Mouse (Mus musculus): ENCODE data around the gene Psmd3. TPM values are rescaled to one million over a fixed set of nuclear protein-coding genes. Genes with fewer than 3 reads are reported as not detected.
"Not testable (repeated sequence)": the region's sequence is repeated elsewhere in the genome, so short reads cannot be mapped to it uniquely, and the experiment has no call there.

Psmd3 gene
- polyA plus RNA-seq (2012; ENCODE audit: insufficient read depth, low replicate concordance), result 128 and 167 TPM in 2 replicates

DNA sequence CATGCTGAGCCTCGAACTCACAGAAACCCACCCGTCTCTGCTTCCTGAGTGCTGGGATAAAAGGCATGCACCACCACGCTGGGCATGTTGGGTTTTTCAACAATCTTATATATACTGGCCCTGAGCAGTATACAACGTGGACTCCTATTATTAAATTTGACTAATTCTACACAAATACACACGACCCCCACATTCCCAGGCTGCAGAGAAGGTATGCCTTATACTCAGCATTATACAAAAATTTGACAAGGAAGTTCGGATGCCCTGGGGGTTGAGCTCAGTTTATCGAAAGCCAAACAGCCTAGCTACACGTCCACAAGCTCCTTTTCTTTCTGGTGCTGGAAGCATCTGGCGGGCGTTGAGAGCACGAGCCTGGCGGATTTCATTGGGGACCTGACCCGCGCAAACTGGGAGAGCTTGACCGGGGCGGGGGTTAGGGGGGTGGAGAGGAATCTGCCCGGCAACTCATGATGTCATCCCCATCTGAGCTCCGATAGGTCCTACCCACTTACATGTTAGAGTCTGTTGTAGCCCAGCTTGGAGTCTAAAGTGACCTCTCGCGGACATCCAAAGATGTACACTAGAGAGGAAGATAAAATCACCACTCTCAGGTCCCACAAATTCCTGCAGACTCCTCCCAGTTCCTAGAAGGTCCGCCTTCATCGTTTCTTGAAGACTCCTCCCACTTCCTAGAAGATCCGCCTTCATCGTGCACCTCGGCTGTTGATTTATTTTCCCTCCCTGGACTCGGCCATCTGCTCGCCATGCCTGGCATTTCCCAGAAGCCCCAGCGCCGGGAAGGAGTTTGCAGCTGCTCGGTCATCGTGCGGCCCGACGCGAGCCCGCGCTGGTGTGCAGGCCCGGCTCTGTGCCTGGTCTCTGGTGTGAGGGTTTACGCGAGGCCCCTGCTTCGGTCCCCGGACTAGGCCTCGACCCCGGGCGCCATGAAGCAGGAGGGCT, at the start of gene Psmd3:
TSS of gene Psmd3 (plus strand) at position 769 of the 960 bp plus-strand sequence.
- Histone ChIP-seq H3K9me3 (no peaks in the 10 kb centered on the region), H3K4me3 (replicated peaks) (peak within 1 kb of the TSS; percentile 100), H3K36me3 (replicated peaks; ENCODE audit: low read length) (peaks cover 30% of the 10 kb centered on the region), H3K4me1 (peaks cover 45% of the 10 kb centered on the region), H3K27me3 (replicated peaks) (peaks cover 3% of the 10 kb centered on the region)
- no peak for TF ChIP-seq FLI1 (IDR thresholded peaks at IDR 0.05; ENCODE audit: low read length)
- no peak; the same call in 2 of the 3 replicates for TF ChIP-seq GATA1 (IDR thresholded peaks at IDR 0.05; ENCODE audit: borderline replicate concordance, low read length)

DNA sequence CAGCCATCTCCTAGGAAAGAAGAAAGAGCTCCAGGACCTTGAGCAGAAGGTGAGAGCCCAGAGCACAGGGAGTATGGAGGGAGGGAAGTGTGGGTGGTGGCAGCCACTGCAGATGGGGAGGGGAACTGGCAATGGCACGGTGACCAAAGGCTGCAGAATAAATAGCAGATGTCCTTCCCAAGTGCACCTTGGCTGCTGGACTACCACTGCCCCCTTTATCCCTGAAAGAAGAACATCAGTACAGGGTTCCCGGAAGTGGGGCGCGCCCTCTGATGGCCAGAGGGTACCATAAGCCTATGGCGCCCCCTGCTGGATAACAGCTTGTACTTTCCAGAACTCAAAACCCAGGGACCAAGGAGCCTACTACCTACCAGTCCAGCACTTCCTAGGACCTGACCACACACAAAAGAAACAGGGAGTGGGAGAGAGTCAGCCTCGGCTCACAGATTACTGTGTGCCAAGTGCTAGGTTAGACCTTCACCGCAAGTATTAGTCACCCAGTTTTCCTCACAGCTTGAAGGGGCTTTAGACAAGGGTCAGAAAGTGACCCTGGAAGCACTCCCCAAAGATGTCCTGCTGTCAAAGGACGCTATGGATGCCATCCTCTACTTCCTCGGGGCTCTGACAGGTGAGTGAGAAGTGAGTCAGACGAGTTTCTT, 46.9 kb upstream of the Psmd3 start:
- H3K27me3 ChIP-seq (replicated peaks), result peaks cover 28% of the 10 kb centered on the region
- not testable (repeated sequence) for H3K9me3 ChIP-seq; H3K36me3 ChIP-seq (replicated peaks; ENCODE audit: low read length)

DNA sequence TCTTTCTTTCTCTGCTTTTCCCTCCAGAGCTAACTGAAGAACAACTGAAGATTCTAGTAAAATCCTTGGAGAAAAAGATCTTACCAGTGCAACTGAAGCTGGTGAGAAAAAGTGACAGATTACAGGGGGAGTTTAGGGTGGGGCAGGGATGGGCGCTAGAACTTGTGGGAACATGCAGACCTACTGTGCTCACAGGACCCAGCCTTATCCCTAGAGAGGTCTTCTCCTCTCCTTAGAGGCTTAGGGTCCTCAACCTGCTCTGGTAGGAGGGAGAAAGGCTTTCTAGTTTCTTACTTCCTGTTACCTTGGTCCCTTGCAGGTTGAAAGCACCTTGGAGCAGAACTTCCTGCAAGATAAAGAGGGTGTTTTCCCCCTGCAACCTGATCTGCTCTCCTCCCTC, 44.9 kb upstream of the Psmd3 start:
- Histone ChIP-seq H3K9me3 (peaks cover 5% of the 10 kb centered on the region), H3K4me1 (peaks cover 3% of the 10 kb centered on the region; the same call in 1 of the 2 replicates), H3K27me3 (replicated peaks) (peaks cover 30% of the 10 kb centered on the region), H3K36me3 (replicated peaks; ENCODE audit: low read length) (no peaks in the 10 kb centered on the region), H3K4me3 (replicated peaks) (no peak overlapping the region)
- TF ChIP-seq FLI1 (IDR thresholded peaks at IDR 0.05; ENCODE audit: low read length), result no peak
- no peak for TF ChIP-seq GATA1 (IDR thresholded peaks at IDR 0.05; ENCODE audit: borderline replicate concordance, low read length)

More for the DNA sequence above, 46.9 kb upstream of the Psmd3 start:
- not testable (repeated sequence) for H3K4me1 ChIP-seq; H3K4me3 ChIP-seq (replicated peaks)

DNA sequence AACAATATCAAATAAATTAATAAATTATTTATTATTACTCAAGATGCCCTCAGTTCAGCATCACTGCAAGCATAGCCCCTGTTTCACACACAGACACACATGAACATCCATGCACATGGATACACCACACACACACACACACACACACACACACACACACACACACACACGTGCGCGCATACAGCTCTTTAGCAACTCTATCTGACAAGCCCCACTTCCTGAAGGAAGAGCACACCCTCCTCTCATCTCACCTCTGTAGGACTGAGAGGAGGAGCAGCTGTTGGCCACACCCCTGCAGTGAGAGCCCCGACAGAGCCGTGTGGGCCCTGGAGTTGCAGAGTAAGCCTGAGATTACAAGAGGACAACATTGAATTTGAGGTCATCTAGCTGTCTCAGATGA, 42.3 kb upstream of the Psmd3 start:
- Histone ChIP-seq H3K4me1 (peaks cover 3% of the 10 kb centered on the region; the same call in 1 of the 2 replicates), H3K9me3 (peaks cover 9% of the 10 kb centered on the region), H3K27me3 (replicated peaks) (peaks cover 27% of the 10 kb centered on the region), H3K36me3 (replicated peaks; ENCODE audit: low read length) (no peaks in the 10 kb centered on the region), H3K4me3 (replicated peaks) (no peak overlapping the region)
- no peak for TF ChIP-seq FLI1 (IDR thresholded peaks at IDR 0.05; ENCODE audit: low read length)
- no peak for TF ChIP-seq GATA1 (IDR thresholded peaks at IDR 0.05; ENCODE audit: borderline replicate concordance, low read length)

DNA sequence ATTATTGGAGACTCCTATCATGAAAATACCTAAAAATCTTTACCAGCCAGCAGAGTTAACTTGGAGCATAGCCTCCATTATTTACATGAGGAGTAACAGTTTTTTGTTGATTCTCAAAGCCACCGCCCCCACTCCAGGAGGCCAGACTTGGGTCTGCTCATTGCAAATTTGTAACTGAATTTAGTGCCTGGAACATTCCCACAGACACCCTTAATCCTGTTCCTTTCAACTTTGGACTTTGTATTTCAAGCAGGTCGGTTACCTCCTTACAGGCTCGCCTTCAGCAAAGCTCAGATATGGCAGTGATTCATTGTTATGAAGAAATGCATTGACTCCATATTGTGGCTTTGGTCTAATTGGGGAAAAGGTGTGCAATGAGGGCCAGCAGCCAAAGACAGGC, 37.6 kb upstream of the Psmd3 start:
- Histone ChIP-seq H3K4me1 (no peaks in the 10 kb centered on the region), H3K4me3 (replicated peaks) (no peak overlapping the region), H3K36me3 (replicated peaks; ENCODE audit: low read length) (no peaks in the 10 kb centered on the region), H3K27me3 (replicated peaks) (peaks cover 52% of the 10 kb centered on the region), H3K9me3 (0 out of 2 replicates have a peak, but pooled peaks cover 4% of the 10 kb centered on the region)
- no peak for TF ChIP-seq FLI1 (IDR thresholded peaks at IDR 0.05; ENCODE audit: low read length)
- no peak for TF ChIP-seq GATA1 (IDR thresholded peaks at IDR 0.05; ENCODE audit: borderline replicate concordance, low read length)

DNA sequence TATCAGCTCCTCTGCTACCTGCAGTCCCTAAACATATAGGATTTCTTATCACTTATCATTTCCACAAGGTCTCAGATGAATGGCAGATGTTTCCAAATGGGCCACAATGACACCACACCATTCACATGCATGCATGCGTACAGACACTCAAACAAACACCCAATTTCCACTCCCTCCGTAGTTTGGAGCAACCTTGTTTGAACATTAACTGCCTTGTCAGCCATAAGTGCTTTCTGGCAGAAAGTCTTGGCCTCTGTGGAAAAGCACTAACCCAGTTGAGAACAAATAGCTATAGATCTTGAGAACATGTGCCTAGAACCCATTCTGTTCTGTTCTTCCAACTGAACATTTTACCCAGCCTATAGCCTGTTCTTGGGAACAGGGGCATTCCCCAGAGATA, 36.4 kb upstream of the Psmd3 start:
- no peak for TF ChIP-seq GATA1 (IDR thresholded peaks at IDR 0.05; ENCODE audit: borderline replicate concordance, low read length)
- TF ChIP-seq FLI1 (IDR thresholded peaks at IDR 0.05; ENCODE audit: low read length), result no peak

DNA sequence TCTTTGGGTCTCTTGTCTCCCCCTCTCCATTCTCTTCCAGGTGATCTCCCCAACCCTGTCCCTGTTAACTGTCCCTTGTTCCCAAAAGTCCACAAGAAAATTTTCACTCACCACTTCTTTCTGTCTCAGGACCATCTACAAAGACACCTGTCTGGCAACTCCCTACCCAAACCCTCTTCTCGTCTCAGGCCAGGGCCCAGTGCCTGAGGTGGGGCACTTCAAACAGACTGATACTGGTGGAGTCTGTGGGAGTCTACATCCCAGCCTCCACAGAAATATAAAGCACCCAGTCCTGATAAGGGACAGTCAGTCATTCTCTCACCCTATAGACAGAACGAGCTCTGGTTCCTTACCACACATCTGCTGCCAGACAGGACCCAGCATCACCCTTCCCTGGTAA, 35.9 kb upstream of the Psmd3 start, which contains the start of gene Gsdma2:
TSS of gene Gsdma2 (plus strand) at position 301 of the 400 bp plus-strand sequence.
- H3K27me3 ChIP-seq (replicated peaks), result peaks cover 52% of the 10 kb centered on the region
- H3K9me3 ChIP-seq, result 0 out of 2 replicates have a peak, but pooled peaks cover 4% of the 10 kb centered on the region
- no peak within 1 kb of the TSS for H3K4me3 ChIP-seq (replicated peaks)
- no peaks in the 10 kb centered on the region for H3K4me1 ChIP-seq
- no peaks in the 10 kb centered on the region for H3K36me3 ChIP-seq (replicated peaks; ENCODE audit: low read length)
- no peak for TF ChIP-seq GATA1 (IDR thresholded peaks at IDR 0.05; ENCODE audit: borderline replicate concordance, low read length)
- no peak for TF ChIP-seq FLI1 (IDR thresholded peaks at IDR 0.05; ENCODE audit: low read length)

More for the DNA sequence above, 36.4 kb upstream of the Psmd3 start:
- peaks cover 54% of the 10 kb centered on the region for H3K27me3 ChIP-seq (replicated peaks)
- H3K4me1 ChIP-seq, result no peaks in the 10 kb centered on the region
- H3K4me3 ChIP-seq (replicated peaks), result no peak overlapping the region
- H3K9me3 ChIP-seq, result 0 out of 2 replicates have a peak, but pooled peaks cover 4% of the 10 kb centered on the region
- H3K36me3 ChIP-seq (replicated peaks; ENCODE audit: low read length), result no peaks in the 10 kb centered on the region

DNA sequence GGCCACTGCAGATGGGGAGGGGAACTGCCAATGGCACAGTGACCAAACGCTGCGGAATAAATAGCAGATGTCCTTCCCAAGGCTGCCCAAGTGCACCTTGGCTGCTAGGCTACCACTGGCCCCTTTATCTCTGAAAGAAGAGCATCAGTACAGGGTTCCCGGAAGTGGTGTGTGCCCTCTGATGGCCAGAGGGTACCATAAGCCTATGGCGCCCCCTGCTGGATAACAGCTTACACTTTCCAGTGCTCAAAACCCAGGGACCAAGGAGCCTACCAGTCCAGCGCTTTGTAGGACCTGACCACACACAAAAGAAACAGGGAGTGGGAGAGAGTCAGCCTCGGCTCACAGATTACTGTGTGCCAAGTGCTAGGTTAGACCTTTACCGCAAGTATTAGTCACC, 27.3 kb upstream of the Psmd3 start:
- peaks cover 28% of the 10 kb centered on the region for H3K27me3 ChIP-seq (replicated peaks)
- H3K36me3 ChIP-seq (replicated peaks; ENCODE audit: low read length); H3K4me3 ChIP-seq (replicated peaks); H3K9me3 ChIP-seq: not testable (repeated sequence)
- peaks cover 17% of the 10 kb centered on the region for H3K4me1 ChIP-seq

DNA sequence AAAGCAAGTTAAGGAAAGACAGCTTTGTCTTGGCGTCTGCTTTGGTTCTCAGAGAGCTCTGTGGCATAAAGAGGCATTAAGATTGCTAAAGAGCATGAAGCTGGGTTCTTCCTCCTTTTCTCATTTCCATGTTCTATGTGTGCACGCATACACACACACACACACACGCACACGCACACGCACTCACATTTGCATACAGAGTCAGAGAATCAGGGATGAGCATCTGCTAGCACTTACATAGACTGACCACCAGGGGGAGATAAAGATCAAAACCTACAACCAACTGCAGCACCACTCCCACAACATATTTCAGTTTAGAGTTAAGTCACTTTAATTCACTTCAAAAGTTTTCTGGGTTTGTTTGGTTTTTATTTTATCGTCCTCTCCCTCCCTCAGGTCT, 21.8 kb upstream of the Psmd3 start:
- Histone ChIP-seq H3K27me3 (replicated peaks) (peaks cover 26% of the 10 kb centered on the region), H3K4me1 (peaks cover 39% of the 10 kb centered on the region), H3K4me3 (replicated peaks) (peak overlapping the region; percentile 79), H3K36me3 (replicated peaks; ENCODE audit: low read length) (no peaks in the 10 kb centered on the region), H3K9me3 (no peaks in the 10 kb centered on the region)
- TF ChIP-seq FLI1 (IDR thresholded peaks at IDR 0.05; ENCODE audit: low read length) (no peak), GATA1 (IDR thresholded peaks at IDR 0.05; ENCODE audit: borderline replicate concordance, low read length) (no peak)

DNA sequence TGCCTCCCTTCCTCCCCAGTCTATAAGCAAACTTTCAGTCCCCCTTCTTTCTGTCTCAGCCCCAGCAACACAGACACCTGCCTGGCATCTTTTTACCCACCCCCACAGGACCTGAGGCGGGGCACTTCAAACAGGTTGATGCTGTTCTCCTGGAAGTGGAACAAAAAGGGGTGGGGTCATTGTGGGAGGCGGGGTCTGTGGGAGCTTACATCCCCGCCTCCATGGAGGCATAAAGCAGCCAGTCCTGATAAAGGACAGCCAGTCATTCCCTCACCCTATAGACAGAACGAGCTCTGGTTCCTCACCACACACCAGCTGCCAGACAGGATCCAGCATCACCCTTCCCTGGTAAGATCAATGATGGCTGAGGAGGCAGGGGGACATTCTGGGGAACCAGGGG, 18.3 kb upstream of the Psmd3 start, which contains the start of gene Gsdma:
TSS of gene Gsdma (plus strand) at position 261 of the 400 bp plus-strand sequence.
- Histone ChIP-seq H3K9me3 (no peaks in the 10 kb centered on the region), H3K4me3 (replicated peaks) (peak within 1 kb of the TSS; percentile 2), H3K27me3 (replicated peaks) (peaks cover 45% of the 10 kb centered on the region), H3K4me1 (peaks cover 57% of the 10 kb centered on the region), H3K36me3 (replicated peaks; ENCODE audit: low read length) (no peaks in the 10 kb centered on the region)
- no peak for TF ChIP-seq GATA1 (IDR thresholded peaks at IDR 0.05; ENCODE audit: borderline replicate concordance, low read length)
- no peak for TF ChIP-seq FLI1 (IDR thresholded peaks at IDR 0.05; ENCODE audit: low read length)
